Mouse (Mus musculus) kidney, adult 2 months (tissue): Measurements from ENCODE around the gene E2f4.

ENCODE experiments used
- CTCF ChIP-seq: fragments of 200-500 bp; conservative IDR thresholded peaks from 2 replicates; pipeline ENCODE4 v1.5.1; 2011; ENCODE audit warnings: low read depth, mild to moderate bottlenecking, control low read depth, low read length, moderate library complexity, mixed read lengths; ENCODE audit not compliant: insufficient read depth, insufficient read length
- POLR2A ChIP-seq: fragments of 200-500 bp; IDR thresholded peaks from one replicate; pipeline ENCODE4 v1.6.1; 2011; ENCODE audit warnings: low read depth, low read length, control low read depth

DNA sequence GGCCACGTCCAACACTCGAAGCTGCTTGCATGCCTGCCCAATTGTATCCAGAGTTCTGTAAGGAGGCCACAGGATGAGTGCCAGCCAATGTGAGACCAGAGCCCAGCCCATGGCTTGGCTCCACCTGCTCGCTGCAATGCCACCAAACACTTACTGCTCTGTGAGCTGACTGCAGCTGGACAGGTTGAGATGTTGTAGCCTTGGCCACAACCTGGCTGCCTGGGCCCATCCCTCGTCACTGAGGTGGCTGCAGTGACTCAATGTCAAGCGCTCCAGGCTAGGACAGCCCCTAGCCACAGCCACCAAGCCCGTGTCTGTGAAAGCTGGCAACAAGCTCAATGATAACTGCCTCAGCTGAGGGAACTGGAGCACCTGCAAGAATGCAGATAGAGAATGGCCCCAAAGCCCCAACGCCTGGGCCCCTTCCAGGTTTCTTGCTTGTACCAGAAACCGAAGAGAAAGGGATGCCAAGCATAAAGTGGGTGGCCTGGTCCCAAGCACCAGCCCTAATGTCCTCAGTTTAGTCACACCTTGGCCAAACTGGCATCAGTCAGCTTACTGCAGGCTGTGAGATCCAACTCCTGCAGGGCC, 15.5 kb downstream of the E2f4 start:
- TF ChIP-seq CTCF: no peak
- no peak for TF ChIP-seq POLR2A
